Mouse (Mus musculus) embryonic facial prominence, embryonic 15.5 days (tissue): ENCODE measurements at regions not wholly inside any gene's neighbourhood (a gene's known extent, or its start where the extent isn't known, plus 50 kb on each side); places are given as distances from the start of the nearest gene placed in this dataset.

Source experiments
- ATAC-seq: fragments of 200-750 bp; cut with Nextera tagmentation; 2 replicates; pipeline ENCODE4 v1.8.0; 2017; ENCODE audit warnings: low read depth, moderate TSS enrichment; ENCODE audit not compliant: insufficient number of reproducible peaks, low FRiP score, low TSS enrichment
- H3K27ac ChIP-seq: fragments of 300-500 bp; sonication (generic); replicated peaks from 2 replicates; pipeline ENCODE4 v1.5.1; 2015; ENCODE audit warnings: mild to moderate bottlenecking, inconsistent platforms
- H3K27me3 ChIP-seq: fragments of 300-500 bp; sonication (generic); 2 replicates; pipeline ENCODE4 v1.6.1; 2015; ENCODE audit warnings: inconsistent platforms
- H3K36me3 ChIP-seq: fragments of 300-500 bp; sonication (generic); 2 replicates; pipeline ENCODE4 v1.6.1; 2015; ENCODE audit warnings: mild to moderate bottlenecking, inconsistent platforms
- H3K4me1 ChIP-seq: fragments of 300-500 bp; sonication (generic); 2 replicates; pipeline ENCODE4 v1.6.1; 2015; ENCODE audit warnings: inconsistent platforms
- H3K4me2 ChIP-seq: fragments of 300-500 bp; sonication (generic); replicated peaks from 2 replicates; pipeline ENCODE4 v1.6.1; 2015; ENCODE audit warnings: mild to moderate bottlenecking, inconsistent platforms
- H3K4me3 ChIP-seq: fragments of 300-500 bp; sonication (generic); replicated peaks from 2 replicates; pipeline ENCODE4 v1.5.1; 2015; ENCODE audit warnings: mild to moderate bottlenecking, inconsistent platforms
- H3K9ac ChIP-seq: fragments of 300-500 bp; sonication (generic); 2 replicates; pipeline ENCODE4 v1.6.1; 2015; ENCODE audit warnings: inconsistent platforms
- H3K9me3 ChIP-seq: fragments of 300-500 bp; sonication (generic); replicated peaks from 2 replicates; pipeline ENCODE4 v1.6.1; 2016; ENCODE audit warnings: inconsistent platforms
- WGBS: fragments of 180-500 bp; shearing (Covaris S2); methylation state at CpG from one replicate; pipeline ENCODE4 v1.1.7; 2015; 5-methylcytosine and 5-hydroxymethylcytosine counted together

- WGBS, result 78% methylated on average over 3 of the region's 3 CpGs
These were observed 752.0 kb upstream of the Castor2 start for GRCm38 (mm10) chr5:133347516-133347915.

GRCm38 (mm10) chr5:133341973-133342372, 757.5 kb upstream of the Castor2 start:
- Histone ChIP-seq H3K9ac (no peak overlapping the region), H3K36me3 (no peaks in the 10 kb centered on the region), H3K27me3 (0 out of 2 replicates have a peak, but pooled peaks cover 2% of the 10 kb centered on the region), H3K9me3 (no peaks in the 10 kb centered on the region), H3K4me1 (no peaks in the 10 kb centered on the region), H3K27ac (no peak overlapping the region), H3K4me3 (no peak overlapping the region), H3K4me2 (no peak overlapping the region)
- no peak for ATAC-seq
- WGBS, result 49% methylated on average over 3 of the region's 3 CpGs

More at GRCm38 (mm10) chr5:133347516-133347915, 752.0 kb upstream of the Castor2 start:
- Histone ChIP-seq H3K4me2 (no peak overlapping the region), H3K4me1 (no peaks in the 10 kb centered on the region), H3K9ac (no peak overlapping the region), H3K4me3 (no peak overlapping the region), H3K9me3 (no peaks in the 10 kb centered on the region), H3K27me3 (no peaks in the 10 kb centered on the region; the same call in 1 of the 2 replicates), H3K27ac (no peak overlapping the region), H3K36me3 (no peaks in the 10 kb centered on the region)
- no peak for ATAC-seq

DNA sequence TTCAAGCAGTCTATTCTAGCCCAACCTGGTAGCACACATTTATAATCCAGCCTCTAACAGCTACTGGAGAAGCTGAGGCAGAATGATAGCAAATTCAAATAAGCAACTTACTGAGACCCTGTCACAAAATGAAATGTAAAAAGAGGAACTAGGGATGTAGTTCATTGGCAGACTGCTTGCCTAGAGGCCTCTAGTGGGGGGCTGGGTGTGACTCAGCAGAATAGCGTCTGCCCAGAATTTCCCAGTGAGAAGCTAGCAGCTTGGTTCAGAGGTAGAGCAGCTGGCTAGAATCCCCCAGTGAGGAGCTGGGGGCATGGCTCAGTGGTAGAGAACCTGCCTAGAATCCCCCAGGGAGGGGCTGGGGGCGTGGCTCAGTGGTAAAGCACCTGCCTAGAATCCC, 777.5 kb upstream of the Auts2 start:
- no peak overlapping the region for H3K9ac ChIP-seq
- no peak overlapping the region for H3K4me2 ChIP-seq
- H3K27ac ChIP-seq, result no peak overlapping the region
- H3K4me1 ChIP-seq, result no peaks in the 10 kb centered on the region
- H3K36me3 ChIP-seq, result no peaks in the 10 kb centered on the region
- H3K9me3 ChIP-seq, result no peaks in the 10 kb centered on the region
- H3K4me3 ChIP-seq, result no peak overlapping the region
- ATAC-seq, result no peak
- 70% methylated on average over 2 of the region's 2 CpGs for WGBS
- no peaks in the 10 kb centered on the region for H3K27me3 ChIP-seq

DNA sequence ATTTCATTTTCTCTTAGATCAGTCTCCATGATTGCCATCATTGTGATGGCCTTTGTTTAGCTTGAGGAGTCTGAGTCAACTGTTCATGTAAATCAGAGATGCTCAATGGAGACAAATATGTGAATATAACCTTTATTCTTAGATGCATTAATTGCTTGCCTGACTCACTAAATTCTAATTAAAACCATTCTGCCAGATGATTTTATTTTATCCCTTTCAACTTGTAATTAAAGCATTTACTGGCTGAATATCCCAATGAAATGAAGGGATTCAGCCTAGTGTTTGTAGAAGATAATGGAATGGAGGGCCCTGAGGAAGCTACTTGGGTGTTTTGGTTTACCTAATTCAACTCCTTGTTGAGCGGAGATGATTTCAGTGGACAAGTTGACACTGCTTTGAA, 777.1 kb upstream of the Auts2 start:
- 85% methylated on average over 1 of the region's 1 CpGs for WGBS
- H3K27me3 ChIP-seq, result no peaks in the 10 kb centered on the region
- H3K27ac ChIP-seq, result no peak overlapping the region
- H3K4me3 ChIP-seq, result no peak overlapping the region
- H3K9ac ChIP-seq, result no peak overlapping the region
- ATAC-seq, result no peak
- no peaks in the 10 kb centered on the region for H3K36me3 ChIP-seq
- H3K4me2 ChIP-seq, result no peak overlapping the region
- H3K9me3 ChIP-seq, result no peaks in the 10 kb centered on the region
- no peaks in the 10 kb centered on the region for H3K4me1 ChIP-seq

DNA sequence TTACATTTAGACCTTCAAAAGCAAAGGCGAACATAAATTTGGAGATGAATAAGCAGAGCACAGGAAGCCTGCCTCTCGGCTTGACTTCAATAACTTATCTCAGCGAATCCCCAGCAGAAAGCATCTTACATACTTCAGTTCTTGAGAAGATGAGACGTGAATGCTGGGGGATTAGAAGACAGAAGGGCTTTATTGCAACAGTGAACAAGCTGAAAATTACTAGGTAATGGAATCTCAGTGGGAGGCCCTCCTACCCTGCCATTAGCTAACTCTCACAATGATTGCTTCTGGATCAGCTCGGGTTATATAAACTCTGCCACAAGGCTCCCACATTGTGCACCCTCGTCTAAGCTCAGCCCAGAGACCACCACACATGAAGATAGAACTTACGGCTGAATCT, 770.9 kb upstream of the Auts2 start:
- Histone ChIP-seq H3K27me3 (no peaks in the 10 kb centered on the region), H3K4me2 (no peak overlapping the region), H3K36me3 (no peaks in the 10 kb centered on the region), H3K27ac (no peak overlapping the region), H3K9me3 (no peaks in the 10 kb centered on the region), H3K9ac (no peak overlapping the region), H3K4me3 (no peak overlapping the region), H3K4me1 (no peaks in the 10 kb centered on the region)
- WGBS, result 54% methylated on average over 7 of the region's 7 CpGs
- no peak for ATAC-seq

DNA sequence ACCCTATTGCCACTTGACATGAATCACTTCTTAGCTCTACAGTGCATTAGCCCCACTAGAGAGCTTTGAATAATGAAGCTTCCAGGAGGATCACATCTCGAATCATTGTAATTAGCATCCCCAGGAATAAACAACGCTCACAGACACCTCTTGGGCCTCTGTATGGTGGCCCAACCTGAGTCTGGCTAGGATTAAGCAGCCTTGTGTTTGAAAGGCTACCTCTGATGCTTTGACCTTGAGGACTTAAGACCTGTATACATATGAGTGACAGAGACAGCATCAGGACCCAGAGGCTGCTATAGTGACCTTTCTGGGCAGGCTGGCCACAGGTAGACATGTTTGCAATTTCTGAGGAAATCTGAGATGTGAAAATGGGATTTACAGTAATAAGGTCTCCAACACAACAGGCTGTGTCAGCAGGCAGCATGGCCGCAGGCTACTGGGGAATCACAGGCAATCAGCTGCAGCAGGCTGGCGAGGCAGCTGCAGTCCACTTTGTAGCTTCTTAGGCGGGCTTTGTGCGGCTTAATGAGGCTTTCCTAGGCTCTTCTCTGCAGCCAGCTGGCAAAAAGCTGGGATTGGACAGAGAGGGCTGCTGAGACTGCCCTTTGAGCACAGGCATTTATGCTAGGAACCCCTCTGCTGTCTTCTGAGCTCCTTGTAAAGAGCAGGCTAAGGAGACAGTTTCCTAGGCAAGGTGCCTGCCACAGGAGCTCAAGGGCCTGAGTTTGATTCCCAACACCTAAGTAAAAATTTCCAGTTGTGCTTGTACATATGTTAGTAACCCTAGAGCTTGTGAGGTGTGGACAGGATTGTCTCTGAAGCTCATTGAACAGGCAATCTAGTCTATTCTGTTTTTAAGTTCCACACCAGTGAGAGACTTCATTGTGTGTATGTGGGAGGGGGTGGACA, 768.1 kb upstream of the Auts2 start:
- Histone ChIP-seq H3K36me3 (no peaks in the 10 kb centered on the region), H3K9me3 (no peaks in the 10 kb centered on the region), H3K9ac (no peak overlapping the region), H3K4me2 (no peak overlapping the region), H3K27ac (no peak overlapping the region), H3K4me1 (no peaks in the 10 kb centered on the region), H3K4me3 (no peak overlapping the region), H3K27me3 (no peaks in the 10 kb centered on the region)
- ATAC-seq, result no peak
- WGBS, result 35% methylated on average over 6 of the region's 6 CpGs

DNA sequence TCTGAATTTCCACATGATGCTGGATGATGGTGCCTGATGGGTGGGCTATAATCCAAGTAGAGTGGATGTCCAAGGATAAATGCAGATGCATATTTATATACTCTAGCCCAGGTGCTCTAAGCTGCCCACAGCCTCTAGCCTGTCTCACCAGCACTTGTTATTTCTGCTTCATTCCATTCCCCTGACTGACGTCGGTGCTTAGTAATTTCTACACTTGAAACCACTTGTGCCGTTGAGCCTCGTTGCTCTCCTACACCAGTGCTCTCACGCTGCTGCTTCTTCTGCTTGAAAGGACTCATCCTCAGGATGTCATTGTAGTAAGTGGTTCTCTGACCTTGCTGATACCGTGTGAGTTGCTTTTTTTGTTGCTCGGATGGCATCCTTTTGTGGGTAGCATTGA, 724.7 kb upstream of the Auts2 start:
- H3K4me1 ChIP-seq, result no peaks in the 10 kb centered on the region
- H3K27me3 ChIP-seq, result no peaks in the 10 kb centered on the region
- H3K9ac ChIP-seq, result no peak overlapping the region
- 64% methylated on average over 7 of the region's 7 CpGs for WGBS
- no peak overlapping the region for H3K4me2 ChIP-seq
- ATAC-seq, result no peak
- no peaks in the 10 kb centered on the region for H3K9me3 ChIP-seq
- H3K36me3 ChIP-seq, result no peaks in the 10 kb centered on the region
- no peak overlapping the region for H3K27ac ChIP-seq
- H3K4me3 ChIP-seq, result no peak overlapping the region

DNA sequence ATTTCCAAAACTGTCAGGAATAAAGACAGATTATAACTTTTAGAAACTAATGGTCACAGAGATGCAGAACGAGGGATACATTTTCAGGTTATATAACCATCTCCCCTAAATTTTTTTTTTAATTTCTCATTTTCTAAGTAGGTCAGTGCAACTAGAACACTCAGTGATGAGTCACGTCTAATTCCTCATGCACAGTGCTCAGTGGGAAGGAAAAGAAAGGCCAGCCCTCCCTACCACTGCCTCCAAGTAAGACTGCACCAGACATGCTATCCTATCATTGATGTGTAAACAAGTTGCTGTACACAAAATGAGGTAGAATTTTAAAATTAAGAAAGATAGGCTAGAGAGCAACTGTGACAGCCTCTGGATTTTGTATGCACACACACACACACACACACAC, 724.2 kb upstream of the Auts2 start:
- WGBS, result 82% methylated on average over 2 of the region's 2 CpGs
- H3K9ac ChIP-seq, result no peak overlapping the region

GRCm38 (mm10) chr5:133264976-133265375, 721.8 kb upstream of the Auts2 start:
- WGBS, result 58% methylated on average over 7 of the region's 7 CpGs
- H3K27me3 ChIP-seq, result no peaks in the 10 kb centered on the region
- no peaks in the 10 kb centered on the region for H3K9me3 ChIP-seq
- no peak overlapping the region for H3K4me2 ChIP-seq
- H3K4me1 ChIP-seq, result no peaks in the 10 kb centered on the region
- H3K36me3 ChIP-seq, result no peaks in the 10 kb centered on the region
- no peak overlapping the region for H3K27ac ChIP-seq
- no peak overlapping the region for H3K4me3 ChIP-seq
- ATAC-seq, result no peak
- no peak overlapping the region for H3K9ac ChIP-seq

More for the DNA sequence above, 724.2 kb upstream of the Auts2 start:
- Histone ChIP-seq H3K27ac (no peak overlapping the region), H3K4me3 (no peak overlapping the region), H3K4me1 (no peaks in the 10 kb centered on the region), H3K36me3 (no peaks in the 10 kb centered on the region), H3K9me3 (no peaks in the 10 kb centered on the region), H3K27me3 (no peaks in the 10 kb centered on the region), H3K4me2 (no peak overlapping the region)
- ATAC-seq, result no peak

- Histone ChIP-seq H3K4me3 (no peak overlapping the region), H3K9me3 (no peaks in the 10 kb centered on the region), H3K36me3 (no peaks in the 10 kb centered on the region), H3K4me2 (no peak overlapping the region), H3K27me3 (no peaks in the 10 kb centered on the region), H3K9ac (no peak overlapping the region), H3K27ac (no peak overlapping the region), H3K4me1 (no peaks in the 10 kb centered on the region)
- no peak for ATAC-seq
- WGBS, result 24% methylated on average over 3 of the region's 3 CpGs
These were observed 675.7 kb upstream of the Auts2 start for GRCm38 (mm10) chr5:133218801-133219200.

DNA sequence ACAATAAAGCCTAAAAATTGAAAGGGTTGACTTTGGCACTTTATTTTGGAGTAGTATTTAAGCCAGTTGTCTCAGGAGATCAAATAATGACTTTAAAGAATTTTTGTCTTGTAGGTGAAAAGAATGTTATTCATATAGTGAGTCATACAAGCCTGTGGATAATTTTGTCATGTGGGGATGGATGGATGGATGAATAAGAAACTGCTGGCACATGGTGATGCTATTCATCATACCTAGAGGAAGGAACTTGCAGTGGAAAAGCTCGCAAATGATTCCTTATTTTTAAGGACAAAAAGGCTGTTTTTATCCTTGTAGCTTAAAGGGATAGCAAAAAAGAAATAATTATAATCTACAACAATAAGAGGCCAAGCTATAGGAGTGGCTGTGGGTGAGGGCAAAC, 655.4 kb upstream of the Auts2 start:
- Histone ChIP-seq H3K36me3 (no peaks in the 10 kb centered on the region), H3K27ac (no peak overlapping the region), H3K27me3 (no peaks in the 10 kb centered on the region), H3K4me3 (no peak overlapping the region), H3K4me1 (no peaks in the 10 kb centered on the region), H3K9me3 (no peaks in the 10 kb centered on the region), H3K9ac (no peak overlapping the region), H3K4me2 (no peak overlapping the region)
- 64% methylated on average over 1 of the region's 1 CpGs for WGBS
- no peak for ATAC-seq
